Mouse (Mus musculus): ENCODE measurements around the gene Flywch2. TPM values are rescaled to one million over a fixed set of nuclear protein-coding genes. Genes with fewer than 3 reads are reported as not detected.
A peak's percentile ranks its signal among the peaks of the same experiment; 100 is the strongest.

Gene Flywch2
- 1.6 and 1.8 TPM in 2 replicates for polyA plus RNA-seq (2012; ENCODE audit: insufficient read depth, insufficient read length, missing spikeins)

- H3K4me1 ChIP-seq (ENCODE audit: control insufficient read depth, insufficient read depth, low read length) = peaks cover 11% of the 10 kb centered on the region
- H3K27ac ChIP-seq (ENCODE audit: insufficient read depth, low read depth, low read length) = no peak within 1 kb of the TSS
- TF ChIP-seq POLR2A (IDR thresholded peaks at IDR 0.05; ENCODE audit: borderline replicate concordance, low read depth, low read length) = no peak
- TF ChIP-seq CTCF (IDR thresholded peaks at IDR 0.05; ENCODE audit: low read depth, low read length) = no peak
- H3K4me3 ChIP-seq (ENCODE audit: insufficient read depth, low read length) = peak within 1 kb of the TSS; percentile 52
Measured at GRCm38 (mm10) chr17:23785561-23786471, at the start of gene Flywch2. TSS of gene Flywch2 (minus strand) at chr17:23786081.

DNA sequence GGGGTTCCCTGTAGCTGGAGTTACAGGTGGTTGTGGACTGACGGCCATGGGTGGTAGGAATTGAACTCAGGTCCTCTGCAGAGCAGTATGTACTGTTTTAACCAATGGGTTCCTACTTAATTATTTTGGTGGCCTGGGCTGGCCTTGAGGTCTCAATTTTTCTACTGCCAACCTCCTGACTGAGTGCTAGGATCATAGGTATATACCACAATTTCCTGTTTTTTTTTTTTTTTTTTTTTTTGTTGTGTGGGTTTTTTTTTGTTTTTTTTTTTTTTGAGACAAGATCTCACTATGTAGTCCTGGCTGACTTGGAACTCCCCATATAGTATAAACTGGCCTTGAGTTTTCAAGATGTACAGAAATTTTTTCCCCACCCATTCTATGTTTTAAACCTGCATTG lies 45.3 kb upstream of the Flywch2 start:
- Histone ChIP-seq H3K4me3 (ENCODE audit: insufficient read depth, low read length) (no peak overlapping the region), H3K4me1 (ENCODE audit: control insufficient read depth, insufficient read depth, low read length) (peaks cover 14% of the 10 kb centered on the region), H3K27ac (ENCODE audit: insufficient read depth, low read depth, low read length) (no peak overlapping the region)
- TF ChIP-seq CTCF (IDR thresholded peaks at IDR 0.05; ENCODE audit: low read depth, low read length) = no peak
- no peak for TF ChIP-seq POLR2A (IDR thresholded peaks at IDR 0.05; ENCODE audit: borderline replicate concordance, low read depth, low read length)

DNA sequence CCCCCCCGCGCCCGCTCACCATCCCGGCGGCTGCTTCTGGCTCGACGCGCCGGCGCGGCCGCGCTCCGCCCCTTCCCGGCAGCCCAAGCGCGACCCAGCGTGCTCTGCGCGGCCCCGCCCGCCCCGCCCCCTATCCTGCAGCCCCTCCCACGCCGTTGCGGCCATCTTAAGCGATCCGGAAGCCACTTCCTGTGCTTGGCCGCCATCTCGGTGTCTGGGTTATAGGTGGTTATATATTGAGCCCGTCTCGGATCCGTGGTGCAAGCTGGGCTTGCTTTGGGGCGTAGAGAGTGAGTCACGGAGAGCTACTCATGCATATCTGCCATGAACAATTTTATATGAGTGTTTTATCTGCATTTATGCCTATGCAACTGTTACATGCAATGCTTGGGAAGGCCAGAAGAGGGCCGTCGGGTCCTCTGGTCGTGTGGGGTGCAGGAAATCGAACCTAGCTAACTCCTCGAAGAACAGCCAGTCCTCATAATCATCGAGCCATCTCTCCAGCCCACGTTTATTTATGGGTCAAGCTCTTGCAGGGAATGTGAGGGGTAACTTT lies 43.3 kb upstream of the Flywch2 start, which contains the start of gene Elob:
Gene Elob, minus strand, starts transcription at position 73 of the 556 bp plus-strand sequence.
- H3K4me1 ChIP-seq (ENCODE audit: control insufficient read depth, insufficient read depth, low read length) = peaks cover 14% of the 10 kb centered on the region
- peak within 1 kb of the TSS; percentile 96 for H3K27ac ChIP-seq (ENCODE audit: insufficient read depth, low read depth, low read length)
- peak within 1 kb of the TSS; percentile 95 for H3K4me3 ChIP-seq (ENCODE audit: insufficient read depth, low read length)
- TF ChIP-seq CTCF (IDR thresholded peaks at IDR 0.05; ENCODE audit: low read depth, low read length) (peak; percentile 88), POLR2A (IDR thresholded peaks at IDR 0.05; ENCODE audit: borderline replicate concordance, low read depth, low read length) (no peak)

DNA sequence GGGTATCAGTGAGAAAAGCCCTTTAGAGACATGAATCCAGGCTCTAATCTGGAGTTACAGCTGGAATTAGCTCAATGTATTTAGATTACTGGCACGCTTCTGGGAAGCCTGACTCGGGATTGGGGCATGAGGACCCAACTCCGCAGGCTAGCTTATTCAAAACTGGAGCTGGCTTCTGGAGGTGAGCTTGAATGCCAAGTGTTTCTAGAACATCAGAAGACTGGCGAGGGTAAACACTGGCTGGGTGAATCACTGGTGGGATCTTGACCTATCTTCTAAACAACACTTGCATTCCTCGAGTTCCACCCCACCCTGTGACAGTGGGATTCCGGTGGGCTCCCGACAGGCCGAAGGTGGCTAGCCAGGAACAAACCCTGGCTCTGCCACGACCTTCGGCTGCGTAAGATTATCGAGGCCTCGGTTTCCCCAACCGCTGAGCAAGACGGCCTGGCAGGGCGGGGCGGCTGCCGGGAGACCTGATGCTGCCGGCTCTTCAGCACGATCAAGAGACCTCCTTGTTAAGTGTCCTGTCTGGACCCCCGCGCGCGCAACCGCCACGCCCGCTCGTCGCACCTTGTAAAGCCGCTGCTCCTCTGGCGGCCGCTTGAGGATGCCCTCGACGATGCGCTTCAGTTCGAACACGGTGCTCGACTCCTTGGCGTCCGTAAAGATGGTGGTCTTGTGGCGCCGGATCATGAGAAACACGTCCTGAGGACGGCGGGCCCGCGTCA lies 42.6 kb upstream of the Flywch2 start:
- Histone ChIP-seq H3K4me1 (ENCODE audit: control insufficient read depth, insufficient read depth, low read length) (peaks cover 11% of the 10 kb centered on the region), H3K4me3 (ENCODE audit: insufficient read depth, low read length) (peak overlapping the region; percentile 95), H3K27ac (ENCODE audit: insufficient read depth, low read depth, low read length) (0 out of 2 replicates have a peak overlapping the region, but pooled peaks have one; percentile 2)
- TF ChIP-seq POLR2A (IDR thresholded peaks at IDR 0.05; ENCODE audit: borderline replicate concordance, low read depth, low read length) (no peak), CTCF (IDR thresholded peaks at IDR 0.05; ENCODE audit: low read depth, low read length) (no peak)

DNA sequence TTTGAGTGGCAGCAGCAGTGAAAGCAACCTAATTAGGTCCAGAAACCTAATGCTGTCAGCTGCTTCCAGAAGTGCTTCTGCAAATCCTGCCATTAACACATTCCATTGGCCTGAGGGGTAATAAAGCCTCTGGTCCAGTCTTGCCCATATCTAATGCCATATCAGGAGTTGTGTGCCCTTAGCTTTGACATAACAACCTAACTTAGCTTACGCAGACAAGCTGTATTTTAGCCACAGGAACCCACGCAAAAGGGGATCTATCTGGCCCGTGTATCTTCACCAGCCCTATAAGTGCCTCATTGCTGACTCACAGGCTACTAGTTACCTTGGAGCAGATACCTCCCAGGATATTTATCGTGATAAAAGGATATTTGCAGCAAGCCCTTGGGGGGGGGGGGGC lies 39.7 kb upstream of the Flywch2 start:
- TF ChIP-seq POLR2A (IDR thresholded peaks at IDR 0.05; ENCODE audit: borderline replicate concordance, low read depth, low read length) = no peak
- no peak for TF ChIP-seq CTCF (IDR thresholded peaks at IDR 0.05; ENCODE audit: low read depth, low read length)
- peaks cover 8% of the 10 kb centered on the region for H3K4me1 ChIP-seq (ENCODE audit: control insufficient read depth, insufficient read depth, low read length)

DNA sequence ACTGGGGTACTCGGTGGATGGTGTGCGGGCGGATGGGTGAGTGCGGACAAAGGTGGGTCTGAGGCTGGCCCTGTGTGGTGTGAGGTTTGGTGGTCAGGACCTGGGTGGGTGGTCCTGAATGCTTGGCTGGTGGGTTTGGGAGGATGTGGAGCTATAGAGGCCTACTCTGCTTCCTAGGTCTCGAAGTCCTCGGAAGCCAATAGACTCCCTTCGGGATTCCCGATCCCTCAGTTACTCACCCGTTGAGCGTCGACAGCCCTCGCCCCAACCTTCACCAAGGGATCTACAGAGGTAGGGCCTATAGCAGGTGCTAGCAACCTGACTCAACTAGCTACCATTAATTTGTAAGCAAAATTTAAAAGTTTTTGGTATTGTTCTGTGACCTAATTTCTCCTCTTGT lies 37.7 kb upstream of the Flywch2 start:
- TF ChIP-seq CTCF (IDR thresholded peaks at IDR 0.05; ENCODE audit: low read depth, low read length) (no peak), POLR2A (IDR thresholded peaks at IDR 0.05; ENCODE audit: borderline replicate concordance, low read depth, low read length) (no peak)
- peaks cover 3% of the 10 kb centered on the region; the same call in 1 of the 2 replicates for H3K4me1 ChIP-seq (ENCODE audit: control insufficient read depth, insufficient read depth, low read length)
- no peak overlapping the region for H3K4me3 ChIP-seq (ENCODE audit: insufficient read depth, low read length)
- no peak overlapping the region for H3K27ac ChIP-seq (ENCODE audit: insufficient read depth, low read depth, low read length)

More for the DNA sequence above, 39.7 kb upstream of the Flywch2 start:
- Histone ChIP-seq H3K27ac (ENCODE audit: insufficient read depth, low read depth, low read length) (no peak overlapping the region), H3K4me3 (ENCODE audit: insufficient read depth, low read length) (no peak overlapping the region)

DNA sequence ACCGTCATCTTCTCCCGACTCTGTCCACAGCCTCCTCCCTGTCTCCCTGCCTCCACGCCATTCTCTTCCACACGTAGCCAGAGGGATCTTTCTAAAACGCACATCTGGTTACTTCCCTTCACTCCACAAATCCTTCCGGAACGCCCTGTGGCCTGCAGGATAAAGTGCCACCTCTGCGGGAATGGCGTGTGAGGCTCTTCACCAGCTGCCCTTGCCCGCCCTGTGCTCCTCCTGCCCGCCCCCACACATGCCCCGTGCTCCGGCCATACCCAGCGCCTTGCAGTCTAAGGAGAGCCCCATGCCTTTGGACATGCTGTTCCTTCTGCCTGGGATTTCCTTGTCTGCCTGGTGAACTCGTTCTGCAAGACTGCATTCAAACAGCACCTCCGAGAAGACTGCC lies 37.1 kb upstream of the Flywch2 start:
- H3K4me1 ChIP-seq (ENCODE audit: control insufficient read depth, insufficient read depth, low read length) = peaks cover 3% of the 10 kb centered on the region; the same call in 1 of the 2 replicates
- H3K27ac ChIP-seq (ENCODE audit: insufficient read depth, low read depth, low read length) = no peak overlapping the region
- H3K4me3 ChIP-seq (ENCODE audit: insufficient read depth, low read length) = no peak overlapping the region
- TF ChIP-seq CTCF (IDR thresholded peaks at IDR 0.05; ENCODE audit: low read depth, low read length) (no peak), POLR2A (IDR thresholded peaks at IDR 0.05; ENCODE audit: borderline replicate concordance, low read depth, low read length) (no peak)

GRCm38 (mm10) chr17:23822094-23822493 lies 36.2 kb upstream of the Flywch2 start:
- no peak for TF ChIP-seq CTCF (IDR thresholded peaks at IDR 0.05; ENCODE audit: low read depth, low read length)
- TF ChIP-seq POLR2A (IDR thresholded peaks at IDR 0.05; ENCODE audit: borderline replicate concordance, low read depth, low read length) = no peak
- Histone ChIP-seq H3K27ac (ENCODE audit: insufficient read depth, low read depth, low read length) (no peak overlapping the region), H3K4me1 (ENCODE audit: control insufficient read depth, insufficient read depth, low read length) (no peaks in the 10 kb centered on the region), H3K4me3 (ENCODE audit: insufficient read depth, low read length) (no peak overlapping the region)

GRCm38 (mm10) chr17:23820731-23821130 lies 34.9 kb upstream of the Flywch2 start:
- H3K4me1 ChIP-seq (ENCODE audit: control insufficient read depth, insufficient read depth, low read length) = no peaks in the 10 kb centered on the region
- H3K4me3 ChIP-seq (ENCODE audit: insufficient read depth, low read length) = no peak overlapping the region
- TF ChIP-seq POLR2A (IDR thresholded peaks at IDR 0.05; ENCODE audit: borderline replicate concordance, low read depth, low read length) = no peak
- TF ChIP-seq CTCF (IDR thresholded peaks at IDR 0.05; ENCODE audit: low read depth, low read length) = no peak
- H3K27ac ChIP-seq (ENCODE audit: insufficient read depth, low read depth, low read length) = no peak overlapping the region
